10 mouse cellular contexts compared by ENCODE assay signal in genomic region chr4:99354241-99354640, GRCm38 (mm10). TPM values are rescaled to one million over a fixed set of nuclear protein-coding genes. Genes with fewer than 3 reads are reported as not detected.
DNase-seq lines count a peak whose midpoint lies in the region; ATAC-seq lines count a peak whose summit lies in the region.
"Had no signal": no experiment of that assay in that cellular context is flagged by ENCODE, and none has a peak within 500 bp of the region (broad histone marks: within the 10 kb centered on the region; RNA-seq: fewer than 3 reads in every experiment).

No protein-coding gene starts in this region.

- DNase-seq in intestine, embryonic 14.5 days (ENCODE audit: low spot score) = no peak
- peak; percentile 70 for DNase-seq in R1 (ENCODE audit: low read depth, low spot score)
- DNase-seq in cerebellum, postnatal 4 days (ENCODE audit: low spot score in 2 of 2) = no peak
- DNase-seq in cerebellum, postnatal 36 days = no peak
- no peak for DNase-seq in lung, postnatal 25 days (ENCODE audit: low spot score)
- DNase-seq: thymus, adult 18-20 months had no signal

- no peaks in the 10 kb centered on the region for H3K9me3 ChIP-seq in intestine, embryonic 14.5 days (ENCODE audit: control insufficient read depth, low read length)
- H3K9me3 ChIP-seq in intestine, embryonic 15.5 days = no peaks in the 10 kb centered on the region
- H3K9me3 ChIP-seq in forebrain, embryonic 12.5 days = no peaks in the 10 kb centered on the region
- H3K9me3 ChIP-seq in midbrain, embryonic 15.5 days = no peaks in the 10 kb centered on the region
- H3K9me3 ChIP-seq: heart, embryonic 10.5 days had no signal

- no peaks in the 10 kb centered on the region for H3K27me3 ChIP-seq in intestine, embryonic 14.5 days (replicated peaks; ENCODE audit: control insufficient read depth, insufficient read depth, low read length)
- H3K27me3 ChIP-seq in intestine, embryonic 15.5 days (replicated peaks) = no peaks in the 10 kb centered on the region
- H3K27me3 ChIP-seq in forebrain, embryonic 12.5 days = peaks cover 39% of the 10 kb centered on the region
- H3K27me3 ChIP-seq in midbrain, embryonic 15.5 days (replicated peaks) = no peaks in the 10 kb centered on the region; the same call in 1 of the 2 replicates

- ATAC-seq in intestine, embryonic 14.5 days (replicated peaks; ENCODE audit: low FRiP score, low TSS enrichment, low read depth) = no peak
- no peak for ATAC-seq in intestine, embryonic 15.5 days
- ATAC-seq in forebrain, embryonic 12.5 days (ENCODE audit: low FRiP score) = no peak
- ATAC-seq in midbrain, embryonic 15.5 days (replicated peaks) = peak; percentile 77

- 67% methylated on average over 15 of the region's 17 CpGs for WGBS in intestine, embryonic 14.5 days
- WGBS in intestine, embryonic 15.5 days = 74% methylated on average over 15 of the region's 17 CpGs
- WGBS in forebrain, embryonic 12.5 days = 59% methylated on average over 15 of the region's 17 CpGs
- 58% methylated on average over 16 of the region's 17 CpGs for WGBS in midbrain, embryonic 15.5 days

- H3K4me3 ChIP-seq in intestine, embryonic 14.5 days (ENCODE audit: low read depth, low read length) = no peak overlapping the region
- no peak overlapping the region for H3K4me3 ChIP-seq in intestine, embryonic 15.5 days (replicated peaks)
- peak overlapping the region; percentile 8; the same call in 1 of the 2 replicates for H3K4me3 ChIP-seq in forebrain, embryonic 12.5 days (replicated peaks)
- 0 out of 2 replicates have a peak overlapping the region, but pooled peaks have one; percentile 9 for H3K4me3 ChIP-seq in midbrain, embryonic 15.5 days
- H3K4me3 ChIP-seq: heart, embryonic 10.5 days had no signal

- H3K36me3 ChIP-seq in intestine, embryonic 14.5 days (ENCODE audit: control insufficient read depth, insufficient read depth, low read length) = no peaks in the 10 kb centered on the region
- H3K36me3 ChIP-seq in intestine, embryonic 15.5 days = no peaks in the 10 kb centered on the region
- no peaks in the 10 kb centered on the region for H3K36me3 ChIP-seq in forebrain, embryonic 12.5 days (replicated peaks)
- H3K36me3 ChIP-seq in midbrain, embryonic 15.5 days (replicated peaks) = no peaks in the 10 kb centered on the region
- H3K36me3 ChIP-seq: heart, embryonic 10.5 days had no signal

- H3K4me2 ChIP-seq in intestine, embryonic 14.5 days (ENCODE audit: low read length) = peak overlapping the region; percentile 18; the same call in 1 of the 2 replicates
- H3K4me2 ChIP-seq in intestine, embryonic 15.5 days (replicated peaks) = no peak overlapping the region
- H3K4me2 ChIP-seq in forebrain, embryonic 12.5 days = peak overlapping the region; percentile 31
- H3K4me2 ChIP-seq in midbrain, embryonic 15.5 days = peak overlapping the region; percentile 37

- no peak overlapping the region for H3K9ac ChIP-seq in intestine, embryonic 14.5 days (ENCODE audit: low read length)
- no peak overlapping the region for H3K9ac ChIP-seq in intestine, embryonic 15.5 days
- no peak overlapping the region for H3K9ac ChIP-seq in forebrain, embryonic 12.5 days
- H3K9ac ChIP-seq in midbrain, embryonic 15.5 days = no peak overlapping the region

- no peaks in the 10 kb centered on the region for H3K4me1 ChIP-seq in intestine, embryonic 14.5 days (replicated peaks; ENCODE audit: control insufficient read depth, insufficient read depth, low read length)
- no peaks in the 10 kb centered on the region for H3K4me1 ChIP-seq in intestine, embryonic 15.5 days (replicated peaks)
- peaks cover 24% of the 10 kb centered on the region for H3K4me1 ChIP-seq in forebrain, embryonic 12.5 days
- H3K4me1 ChIP-seq in midbrain, embryonic 15.5 days = peaks cover 20% of the 10 kb centered on the region
- H3K4me1 ChIP-seq: heart, embryonic 10.5 days had no signal

- no peak overlapping the region for H3K27ac ChIP-seq in intestine, embryonic 14.5 days (ENCODE audit: low read depth)
- no peak overlapping the region for H3K27ac ChIP-seq in intestine, embryonic 15.5 days
- H3K27ac ChIP-seq in forebrain, embryonic 12.5 days = no peak overlapping the region
- H3K27ac ChIP-seq in midbrain, embryonic 15.5 days = no peak overlapping the region
- H3K27ac ChIP-seq: heart, embryonic 10.5 days had no signal

RNA-seq across cellular contexts. Expression of gene Gm12689, which starts 58.5 kb away (rescaled TPM):
- 0.30 TPM in 1 of 2 replicates, not detected in the other for polyA plus RNA-seq in intestine, embryonic 14.5 days (2014; fragmentation: Nextera tagmentation; extraction: Ambion mirVana)
- polyA plus RNA-seq in intestine, embryonic 15.5 days (2015; fragmentation: Nextera tagmentation; extraction: Ambion mirVana) = 0.20 and 0.40 TPM in 2 replicates
- 0.14 and 0.55 TPM in 2 replicates for polyA plus RNA-seq in forebrain, embryonic 12.5 days (2016; fragmentation: Nextera tagmentation; extraction: Ambion mirVana)
- polyA plus RNA-seq in midbrain, embryonic 15.5 days (2015; fragmentation: Nextera tagmentation; extraction: Ambion mirVana) = 0.32 TPM in 1 of 2 replicates, not detected in the other

Comparison
In these comparisons a context has a peak if more than half of its experiments do, and no peak if none do; other contexts are left out.
1. H3K4me3 ChIP-seq: peak in forebrain, embryonic 12.5 days (single experiment) and midbrain, embryonic 15.5 days (single experiment); none in intestine, embryonic 14.5 days (single experiment) and intestine, embryonic 15.5 days (single experiment).